Mouse (Mus musculus): Measurements from ENCODE around the gene H2al2a. TPM values are rescaled to one million over a fixed set of nuclear protein-coding genes. Genes with fewer than 3 reads are reported as not detected.
"Not testable (repeated sequence)": the region's sequence is repeated elsewhere in the genome, so short reads cannot be mapped to it uniquely, and the experiment has no call there.

The H2al2a gene
- polyA plus RNA-seq, 1 experiment from 2014 or later: not detected

- H3K79me2 ChIP-seq (ENCODE audit: inconsistent target): no peaks in the 10 kb centered on the region
- 97% methylated on average over 5 of the region's 5 CpGs for WGBS (ENCODE audit: missing documents)
- no peak overlapping the region for H3K4me3 ChIP-seq (ENCODE audit: inconsistent target)
Observed at GRCm38 (mm10) chr2:17973246-17973645, 23.5 kb downstream of the H2al2a start.

GRCm38 (mm10) chr2:17972843-17973242 is 23.9 kb downstream of the H2al2a start:
- 92% methylated on average over 2 of the region's 2 CpGs for WGBS (ENCODE audit: missing documents)

More at GRCm38 (mm10) chr2:17973246-17973645, 23.5 kb downstream of the H2al2a start:
- Histone ChIP-seq H3K27ac (no peak overlapping the region), H3K36me3 (ENCODE audit: inconsistent target) (no peaks in the 10 kb centered on the region)

GRCm38 (mm10) chr2:17971407-17971806 is 25.4 kb downstream of the H2al2a start:
- no peak overlapping the region for H3K4me3 ChIP-seq (ENCODE audit: inconsistent target)
- no peak overlapping the region for H3K27ac ChIP-seq
- no peaks in the 10 kb centered on the region for H3K79me2 ChIP-seq (ENCODE audit: inconsistent target)
- H3K36me3 ChIP-seq (ENCODE audit: inconsistent target): no peaks in the 10 kb centered on the region
- WGBS (ENCODE audit: missing documents): 96% methylated on average over 6 of the region's 6 CpGs

More at GRCm38 (mm10) chr2:17972843-17973242, 23.9 kb downstream of the H2al2a start:
- Histone ChIP-seq H3K36me3 (ENCODE audit: inconsistent target) (no peaks in the 10 kb centered on the region), H3K79me2 (ENCODE audit: inconsistent target) (no peaks in the 10 kb centered on the region), H3K27ac (no peak overlapping the region), H3K4me3 (ENCODE audit: inconsistent target) (no peak overlapping the region)

- H3K27ac ChIP-seq: no peak overlapping the region
- 43% methylated on average over 1 of the region's 1 CpGs for WGBS (ENCODE audit: missing documents)
- no peaks in the 10 kb centered on the region for H3K36me3 ChIP-seq (ENCODE audit: inconsistent target)
- H3K4me3 ChIP-seq (ENCODE audit: inconsistent target): no peak overlapping the region
- no peaks in the 10 kb centered on the region for H3K79me2 ChIP-seq (ENCODE audit: inconsistent target)
Observed at GRCm38 (mm10) chr2:17970662-17971061, 26.1 kb downstream of the H2al2a start.

- H3K27ac ChIP-seq: no peak overlapping the region
- no peaks in the 10 kb centered on the region for H3K79me2 ChIP-seq (ENCODE audit: inconsistent target)
- H3K4me3 ChIP-seq (ENCODE audit: inconsistent target): no peak overlapping the region
- H3K36me3 ChIP-seq (ENCODE audit: inconsistent target): no peaks in the 10 kb centered on the region
Observed at GRCm38 (mm10) chr2:17970187-17970586, 26.6 kb downstream of the H2al2a start.

- H3K4me3 ChIP-seq (ENCODE audit: inconsistent target): no peak overlapping the region
- H3K36me3 ChIP-seq (ENCODE audit: inconsistent target): no peaks in the 10 kb centered on the region
- H3K79me2 ChIP-seq (ENCODE audit: inconsistent target): no peaks in the 10 kb centered on the region
- no peak overlapping the region for H3K27ac ChIP-seq
- 96% methylated on average over 2 of the region's 2 CpGs for WGBS (ENCODE audit: missing documents)
Observed at GRCm38 (mm10) chr2:17968571-17968970, 28.2 kb downstream of the H2al2a start.

- H3K27ac ChIP-seq; H3K36me3 ChIP-seq (ENCODE audit: inconsistent target); H3K79me2 ChIP-seq (ENCODE audit: inconsistent target); H3K4me3 ChIP-seq (ENCODE audit: inconsistent target): not testable (repeated sequence)
- 95% methylated on average over 3 of the region's 3 CpGs for WGBS (ENCODE audit: missing documents)
Observed at GRCm38 (mm10) chr2:17968037-17968436, 28.7 kb downstream of the H2al2a start.

GRCm38 (mm10) chr2:17959501-17959900 is 37.3 kb downstream of the H2al2a start:
- H3K79me2 ChIP-seq (ENCODE audit: inconsistent target): no peaks in the 10 kb centered on the region
- H3K36me3 ChIP-seq (ENCODE audit: inconsistent target): no peaks in the 10 kb centered on the region
- WGBS (ENCODE audit: missing documents): 90% methylated on average over 1 of the region's 1 CpGs
- H3K27ac ChIP-seq: no peak overlapping the region
- H3K4me3 ChIP-seq (ENCODE audit: inconsistent target): no peak overlapping the region

GRCm38 (mm10) chr2:17946875-17947274 is 49.9 kb downstream of the H2al2a start:
- Histone ChIP-seq H3K79me2 (ENCODE audit: inconsistent target) (no peaks in the 10 kb centered on the region), H3K27ac (no peak overlapping the region), H3K36me3 (ENCODE audit: inconsistent target) (no peaks in the 10 kb centered on the region), H3K4me3 (ENCODE audit: inconsistent target) (no peak overlapping the region)
- WGBS (ENCODE audit: missing documents): 87% methylated on average over 3 of the region's 3 CpGs

Other genes starting within 250 kb of the H2al2a start
- gene A930004D18Rik, start 40.8 kb upstream of the H2al2a start, polyA plus RNA-seq (2018): 0.09 to 0.53 TPM in 2 of 3 replicates, not detected in the other
- not detected in 3 replicates for gene Skida1, start 52.1 kb upstream of the H2al2a start, polyA plus RNA-seq (2018)
- 14.8 to 17.0 TPM (median 16.7 TPM) in 3 replicates for gene Mllt10, start 58.3 kb upstream of the H2al2a start, polyA plus RNA-seq (2018)

Data from macrophage (primary cell).